Mouse (Mus musculus) spleen, adult 18-20 months (tissue): ENCODE measurements around the gene Mtx1.
A peak's percentile ranks its signal among the peaks of the same experiment; 100 is the strongest.
"Not testable (repeated sequence)": the region's sequence is repeated elsewhere in the genome, so short reads cannot be mapped to it uniquely, and the experiment has no call there.

Source experiments
- DNase-seq, 2 experiments: peaks; one replicate each; pipeline ENCODE4 v3.0.0; 2022; ENCODE audit warnings: mixed read lengths in 2 of 2

Gene Mtx1

GRCm38 (mm10) chr3:89181749-89182500 is 45.0 kb downstream of the Mtx1 start:
- no peak for DNase-seq

DNA sequence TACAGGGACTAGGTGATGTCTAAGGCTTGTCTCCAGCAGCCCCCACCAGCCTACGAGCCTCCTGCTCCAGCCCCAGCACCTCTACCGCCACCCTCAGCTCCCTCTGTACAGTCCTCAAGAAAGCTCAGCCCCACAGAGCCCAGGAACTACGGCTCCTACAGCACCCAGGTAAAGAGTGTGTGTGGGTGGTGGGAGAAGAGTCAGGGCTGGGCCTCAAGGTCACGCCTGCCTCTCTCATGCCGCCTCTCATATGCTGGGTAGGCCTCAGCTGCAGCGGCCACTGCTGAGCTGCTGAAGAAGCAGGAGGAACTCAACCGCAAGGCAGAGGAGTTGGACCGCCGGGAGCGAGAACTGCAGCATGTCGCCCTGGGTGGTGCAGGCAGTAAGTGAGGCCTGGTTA is 47.8 kb downstream of the Mtx1 start:
- no peak for DNase-seq

GRCm38 (mm10) chr3:89178107-89178385 is 48.8 kb downstream of the Mtx1 start:
- DNase-seq = no peak

- peak; percentile 71 to 73 for DNase-seq
Measured at GRCm38 (mm10) chr3:89177242-89178106, 49.4 kb downstream of the Mtx1 start, which contains the start of gene Scamp3. TSS of gene Scamp3 (plus strand) at chr3:89177473.

DNA sequence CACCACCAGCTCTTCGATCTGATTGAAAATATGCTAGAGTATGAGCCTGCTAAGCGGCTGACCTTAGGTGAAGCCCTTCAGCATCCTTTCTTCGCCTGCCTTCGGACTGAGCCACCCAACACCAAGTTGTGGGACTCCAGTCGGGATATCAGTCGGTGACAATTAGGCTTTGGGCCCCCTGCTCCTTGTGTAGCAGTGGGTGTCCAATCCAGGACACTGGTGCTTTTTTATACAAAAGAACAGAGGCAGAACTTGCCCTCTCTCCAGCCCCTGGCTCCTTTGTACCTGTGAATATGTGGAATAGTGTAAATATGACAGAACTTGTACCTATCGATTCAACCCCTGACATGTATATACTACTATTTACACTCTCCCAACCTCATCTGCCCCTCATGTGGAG is 50.5 kb downstream of the Mtx1 start:
- DNase-seq = no peak

DNA sequence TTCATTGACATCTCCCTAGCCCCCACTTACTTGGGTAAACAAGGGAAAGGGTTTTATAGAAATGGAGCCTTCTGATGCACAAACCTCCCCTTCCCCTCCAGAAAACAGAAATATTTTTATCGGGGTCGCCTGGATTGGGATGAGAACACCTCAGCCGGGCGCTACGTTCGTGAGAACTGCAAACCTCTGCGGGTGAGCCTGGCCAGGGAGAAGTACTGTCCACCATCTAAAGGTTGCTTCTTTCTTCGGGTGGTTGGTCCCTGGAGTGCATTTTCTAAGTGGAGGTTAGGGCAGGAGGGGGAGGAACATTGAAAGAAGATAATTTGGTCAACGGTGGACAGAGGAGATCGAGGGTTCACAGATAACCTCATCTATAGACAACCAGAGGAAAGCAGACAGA is 51.3 kb downstream of the Mtx1 start:
- DNase-seq = no peak

DNA sequence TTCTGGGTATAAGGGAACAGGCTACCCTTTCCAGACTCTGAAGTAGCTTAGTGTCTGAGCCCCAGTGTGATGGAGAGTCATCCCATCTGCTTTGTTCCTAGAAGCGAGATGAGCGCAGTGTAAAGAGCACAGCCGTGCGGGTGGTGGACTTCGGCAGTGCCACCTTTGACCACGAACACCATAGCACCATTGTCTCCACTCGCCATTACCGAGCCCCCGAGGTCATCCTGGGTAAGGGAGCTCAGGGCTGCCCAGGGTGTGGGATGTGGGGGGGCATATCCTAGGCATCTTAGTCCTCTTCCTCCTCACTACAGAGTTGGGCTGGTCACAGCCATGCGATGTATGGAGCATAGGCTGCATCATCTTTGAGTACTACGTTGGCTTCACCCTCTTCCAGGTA is 52.0 kb downstream of the Mtx1 start:
- no peak for DNase-seq

DNA sequence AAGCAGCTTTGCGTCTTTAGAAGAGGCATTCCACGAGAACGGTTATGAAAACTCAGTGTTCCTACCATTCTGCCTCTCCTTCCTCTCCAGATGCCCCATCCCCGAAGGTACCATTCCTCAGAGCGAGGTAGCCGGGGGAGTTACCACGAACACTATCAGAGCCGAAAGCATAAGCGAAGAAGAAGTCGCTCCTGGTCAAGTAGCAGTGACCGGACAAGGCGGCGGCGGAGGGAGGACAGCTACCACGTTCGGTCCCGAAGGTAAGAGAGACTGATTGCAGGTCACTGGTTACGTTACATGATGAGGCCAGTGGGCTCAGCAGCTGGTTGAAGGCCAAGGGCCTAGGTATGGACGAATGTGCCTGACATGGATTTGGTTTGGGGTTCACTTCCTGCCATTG is 59.9 kb downstream of the Mtx1 start:
- no peak for DNase-seq

GRCm38 (mm10) chr3:89165268-89165870 is 61.5 kb downstream of the Mtx1 start:
- DNase-seq = no peak

GRCm38 (mm10) chr3:89164506-89165267 is 62.2 kb downstream of the Mtx1 start, which contains the start of gene Clk2:
TSS of gene Clk2 (plus strand) at chr3:89164795.
- peak; percentile 89 to 91 for DNase-seq

GRCm38 (mm10) chr3:89163643-89164245 is 63.1 kb downstream of the Mtx1 start:
- no peak for DNase-seq

DNA sequence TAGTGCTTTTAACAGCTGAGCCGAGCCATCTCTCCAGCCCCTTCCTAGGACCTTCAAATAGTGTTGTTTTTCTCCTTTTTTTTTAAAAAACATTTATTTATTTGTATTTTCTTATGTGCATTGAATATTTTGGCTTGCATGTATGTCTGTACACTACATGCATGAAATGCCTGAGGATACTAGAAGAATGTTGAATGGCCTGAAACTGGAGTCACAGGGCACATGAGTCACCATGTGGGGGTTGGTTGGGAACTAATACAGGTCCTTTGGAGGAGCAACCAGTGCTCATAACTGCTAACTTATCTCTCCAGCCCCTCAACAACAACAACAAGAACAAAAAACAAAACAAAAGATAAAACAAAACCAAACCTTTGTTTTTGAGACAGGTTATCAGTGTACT is 63.8 kb downstream of the Mtx1 start:
- no peak for DNase-seq

DNA sequence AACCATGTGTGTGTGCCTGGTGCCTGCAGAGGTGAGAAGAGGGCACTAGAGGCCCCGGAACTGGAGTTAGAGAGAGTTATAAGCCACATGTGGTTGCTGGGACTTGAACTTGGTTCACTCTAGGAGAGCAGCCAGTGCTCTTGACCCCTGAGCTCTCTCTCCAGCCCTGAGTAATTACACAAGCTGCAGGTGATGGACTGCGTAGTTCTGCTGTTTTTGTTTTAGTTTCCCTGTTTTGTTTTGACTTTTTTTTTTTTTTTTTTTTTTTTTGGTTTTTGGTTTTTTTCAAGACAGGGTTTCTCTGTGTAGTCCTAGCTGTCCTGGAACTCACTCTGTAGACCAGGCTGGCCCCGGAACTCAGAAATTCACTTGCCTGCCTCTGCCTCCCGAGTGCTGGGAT is 65.1 kb downstream of the Mtx1 start:
- DNase-seq = no peak

DNA sequence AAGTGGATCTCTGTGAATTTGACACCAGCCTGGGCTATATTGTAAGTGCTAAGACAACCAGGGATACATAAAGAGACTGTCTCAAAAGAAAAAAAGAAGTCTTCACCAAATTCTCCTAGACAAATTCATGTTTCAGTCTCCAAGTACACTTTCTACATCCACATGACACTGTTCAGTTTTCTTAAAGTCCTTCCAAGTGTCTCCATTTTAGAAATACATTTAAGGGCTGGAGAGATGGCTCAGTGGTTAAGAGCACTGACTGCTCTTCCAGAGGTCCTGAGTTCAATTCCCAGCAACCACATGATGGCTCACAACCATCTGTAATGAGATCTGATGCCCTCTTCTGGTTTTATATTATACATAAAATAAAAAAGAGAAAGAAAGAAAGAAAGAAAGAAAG is 65.7 kb downstream of the Mtx1 start:
- not testable (repeated sequence) for DNase-seq

DNA sequence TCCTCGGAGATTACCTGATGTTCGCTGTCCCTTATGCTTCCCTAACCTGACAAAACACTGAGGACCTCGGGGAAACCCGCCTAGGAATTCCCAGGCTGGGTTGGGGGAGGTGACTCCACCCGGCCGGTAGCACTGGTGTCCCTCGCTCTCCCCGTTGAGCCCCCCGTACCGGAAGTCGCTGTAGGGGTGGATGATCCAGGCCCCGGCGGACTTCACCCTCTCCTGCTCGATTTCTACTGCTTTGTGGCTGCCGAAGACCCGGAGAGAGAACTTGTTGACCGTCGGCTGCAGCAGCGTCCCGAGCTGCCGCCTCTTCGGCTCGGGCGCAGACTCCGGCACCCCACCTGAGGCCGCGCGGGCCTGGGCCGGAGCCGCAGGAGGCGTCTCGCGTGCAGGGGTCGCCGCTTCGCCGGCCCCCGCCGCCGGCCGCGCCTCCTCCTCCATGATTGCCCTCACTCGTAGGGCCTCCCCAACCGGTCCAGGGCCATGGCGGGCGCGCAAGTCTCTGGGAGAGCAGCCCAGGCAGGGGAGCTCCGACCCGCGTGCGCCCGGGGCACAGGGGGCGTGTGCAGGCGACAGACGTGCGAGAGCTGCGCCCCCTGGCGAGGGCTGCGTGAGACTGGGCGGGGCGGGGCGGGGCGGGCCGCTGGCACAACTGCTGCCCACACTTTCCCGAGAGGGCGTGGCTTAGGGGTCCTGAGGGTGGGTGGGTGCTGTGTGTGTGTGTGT is 67.1 kb downstream of the Mtx1 start, which contains the start of gene Hcn3:
Hcn3 (minus strand) TSS at position 581 of the 729 bp plus-strand sequence.
- peak; percentile 51 to 70 for DNase-seq

DNA sequence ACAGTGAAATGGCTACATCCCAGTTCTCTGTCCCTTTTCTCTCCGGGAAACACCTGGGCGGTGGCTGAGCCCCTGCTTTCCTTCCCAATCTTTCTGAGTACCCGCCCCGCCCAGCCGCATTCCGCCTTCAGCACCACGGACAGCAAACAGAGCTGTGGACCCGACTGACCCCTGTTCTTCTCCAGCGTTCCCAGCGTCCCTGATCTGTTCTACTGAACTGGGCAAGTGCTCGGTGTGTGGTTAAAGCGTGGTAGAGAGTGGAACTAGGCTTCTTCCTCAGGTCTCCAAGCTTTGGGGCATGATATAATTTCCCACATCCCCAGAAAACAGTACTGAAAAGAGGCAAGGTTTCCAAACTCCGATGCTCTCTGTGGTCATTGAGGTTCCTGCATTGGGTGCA is 67.7 kb downstream of the Mtx1 start:
- DNase-seq = peak in 1 of 2 experiments; percentile 49
